8 mouse cellular contexts compared by ENCODE assay signal in genomic region chr2:121456692-121457642, GRCm38 (mm10). TPM values are rescaled to one million over a fixed set of nuclear protein-coding genes. Genes with fewer than 3 reads are reported as not detected.
DNase-seq lines count a peak whose midpoint lies in the region; ATAC-seq and TF ChIP-seq lines count a peak whose summit lies in the region.

Gene Serinc4 (minus strand): TSS chr2:121456781.

- peak; percentile 67 for TF ChIP-seq POLR2A in olfactory bulb, adult 2 months (IDR thresholded peaks at IDR 0.05; ENCODE audit: insufficient read depth, low read depth, low read length)

- peak within 1 kb of the TSS; percentile 65 for H3K4me2 ChIP-seq in forebrain, postnatal 0 days (ENCODE audit: low read depth)
- peak within 1 kb of the TSS; percentile 61 for H3K4me2 ChIP-seq in lung, embryonic 15.5 days

- no peaks in the 10 kb centered on the region for H3K9me3 ChIP-seq in forebrain, postnatal 0 days (ENCODE audit: low read length)
- no peaks in the 10 kb centered on the region for H3K9me3 ChIP-seq in lung, embryonic 15.5 days

- peak within 1 kb of the TSS; percentile 51 for H3K9ac ChIP-seq in forebrain, postnatal 0 days
- peak within 1 kb of the TSS; percentile 60 for H3K9ac ChIP-seq in lung, embryonic 15.5 days

- peak within 1 kb of the TSS; percentile 66 for H3K27ac ChIP-seq in forebrain, postnatal 0 days (ENCODE audit: low read depth, low read length)
- H3K27ac ChIP-seq in lung, embryonic 15.5 days, result peak within 1 kb of the TSS; percentile 65
- H3K27ac ChIP-seq in olfactory bulb, adult 2 months (ENCODE audit: insufficient read depth, low read depth, low read length), result no peak within 1 kb of the TSS

- H3K4me3 ChIP-seq in forebrain, postnatal 0 days (ENCODE audit: low read depth, low read length), result peak within 1 kb of the TSS; percentile 61
- peak within 1 kb of the TSS; percentile 64 for H3K4me3 ChIP-seq in lung, embryonic 15.5 days
- peak within 1 kb of the TSS; percentile 75 for H3K4me3 ChIP-seq in olfactory bulb, adult 2 months (ENCODE audit: insufficient read depth, low read depth, low read length)

- WGBS in forebrain, postnatal 0 days, result 3% methylated on average over 41 of the region's 41 CpGs
- WGBS in lung, embryonic 15.5 days, result 3% methylated on average over 41 of the region's 41 CpGs
- 3% methylated on average over 41 of the region's 41 CpGs for WGBS in olfactory bulb, adult 2 months

- peak; percentile 98 for ATAC-seq in forebrain, postnatal 0 days
- ATAC-seq in lung, embryonic 15.5 days (ENCODE audit: borderline replicate concordance, extremely low read depth, low FRiP score, low TSS enrichment), result peak; percentile 89

- TF ChIP-seq CTCF in forebrain, postnatal 0 days (IDR thresholded peaks at IDR 0.05; ENCODE audit: low read depth), result no peak
- no peak for TF ChIP-seq CTCF in olfactory bulb, adult 2 months (IDR thresholded peaks at IDR 0.05; ENCODE audit: insufficient read depth, low read depth, low read length)

- peak; percentile 85 for DNase-seq in MN1 (ENCODE audit: low spot score)
- peak; percentile 66 for DNase-seq in cerebellum, adult 8-10 months
- peak; percentile 88 for DNase-seq in forebrain, postnatal 0 days
- peak; percentile 85 for DNase-seq in heart, postnatal 4 days
- DNase-seq in layer of hippocampus, adult 8-10 months (ENCODE audit: low spot score in 2 of 2), result peak; percentile 57 to 78
- peak; percentile 80 to 86 for DNase-seq in thymus, adult 18-20 months

- peaks cover 11% of the 10 kb centered on the region for H3K4me1 ChIP-seq in forebrain, postnatal 0 days (ENCODE audit: insufficient read depth)
- H3K4me1 ChIP-seq in lung, embryonic 15.5 days, result peaks cover 20% of the 10 kb centered on the region
- peaks cover 2% of the 10 kb centered on the region for H3K4me1 ChIP-seq in olfactory bulb, adult 2 months (ENCODE audit: control insufficient read depth, insufficient read depth, low read length)

- H3K27me3 ChIP-seq in forebrain, postnatal 0 days (ENCODE audit: insufficient read depth, low read length), result no peaks in the 10 kb centered on the region
- H3K27me3 ChIP-seq in lung, embryonic 15.5 days, result no peaks in the 10 kb centered on the region

- H3K36me3 ChIP-seq in forebrain, postnatal 0 days (ENCODE audit: insufficient read depth), result peaks cover 13% of the 10 kb centered on the region
- H3K36me3 ChIP-seq in lung, embryonic 15.5 days, result peaks cover 36% of the 10 kb centered on the region

RNA-seq across cellular contexts. Expression of gene Serinc4, which starts in this region (rescaled TPM):
- 3.1 and 6.2 TPM in 2 replicates for total RNA-seq in forebrain, postnatal 0 days (2014; rRNA removed)
- 1.2 and 1.8 TPM in 2 replicates for polyA plus RNA-seq in forebrain, postnatal 0 days (2015; fragmentation: Nextera tagmentation; extraction: Ambion mirVana)
- total RNA-seq in heart, postnatal 4 days (2021), result under 1 TPM; 0.16 to 0.19 TPM
- under 1 TPM in 3 of 4 experiments, not detected in 1; 0.25 to 0.74 (median 0.36) TPM for total RNA-seq in layer of hippocampus, adult 8-10 months (2022)
- polyA plus RNA-seq in lung, embryonic 15.5 days (2015; fragmentation: Nextera tagmentation; extraction: Ambion mirVana), result 0.07 and 0.20 TPM in 2 replicates
- not detected in 2 replicates for polyA plus RNA-seq in olfactory bulb, adult 2 months (2012; ENCODE audit: insufficient read depth, insufficient read length, low replicate concordance, missing spikeins)

Comparison
In these comparisons a context has a peak if more than half of its experiments do, and no peak if none do; other contexts are left out.
1. Peak in DNase-seq in heart, postnatal 4 days; RNA of the gene not detected or under 1 TPM.
2. Peak in DNase-seq in layer of hippocampus, adult 8-10 months; RNA of the gene not detected or under 1 TPM.
3. Peak in ATAC-seq, H3K4me3 ChIP-seq, H3K27ac ChIP-seq, H3K9ac ChIP-seq and H3K4me2 ChIP-seq in lung, embryonic 15.5 days; RNA of the gene not detected or under 1 TPM.